Mouse (Mus musculus) stomach, postnatal 0 days (tissue): Measurements from ENCODE around the gene Ank3. TPM values are rescaled to one million over a fixed set of nuclear protein-coding genes. Genes with fewer than 3 reads are reported as not detected.

Experiments used
- ATAC-seq: fragments of 200-750 bp; cut with Nextera tagmentation; 2 replicates; pipeline ENCODE4 v1.8.0; 2017; ENCODE audit not compliant: low FRiP score, low TSS enrichment
- DNase-seq: peaks from one replicate; pipeline ENCODE4 v3.0.0-alpha.2; 2016; ENCODE audit warnings: low spot score
- H3K27ac ChIP-seq: fragments of 300-500 bp; sonication (generic); replicated peaks from 2 replicates; pipeline ENCODE4 v1.5.1; 2014; ENCODE audit warnings: mild to moderate bottlenecking, control low read depth
- H3K27me3 ChIP-seq: fragments of 300-500 bp; sonication (generic); 2 replicates; pipeline ENCODE4 v1.6.1; 2014; ENCODE audit warnings: low read length; ENCODE audit not compliant: control insufficient read depth, insufficient read depth
- H3K36me3 ChIP-seq: fragments of 300-500 bp; sonication (generic); 2 replicates; pipeline ENCODE4 v1.6.1; 2014; ENCODE audit warnings: low read length, mixed read lengths; ENCODE audit not compliant: control insufficient read depth, insufficient read depth
- H3K4me1 ChIP-seq: fragments of 300-500 bp; sonication (generic); replicated peaks from 2 replicates; pipeline ENCODE4 v1.6.1; 2014; ENCODE audit warnings: antibody characterized with exemption; ENCODE audit not compliant: control insufficient read depth, insufficient read depth
- H3K4me2 ChIP-seq: fragments of 300-500 bp; sonication (generic); replicated peaks from 2 replicates; pipeline ENCODE4 v1.6.1; 2014; ENCODE audit warnings: low read depth, mild to moderate bottlenecking, control low read depth, moderate library complexity
- H3K4me3 ChIP-seq: fragments of 300-500 bp; sonication (generic); 2 replicates; pipeline ENCODE4 v1.5.1; 2014; ENCODE audit warnings: low read depth, low read length, control low read depth
- H3K9ac ChIP-seq: fragments of 300-500 bp; sonication (generic); 2 replicates; pipeline ENCODE4 v1.6.1; 2014; ENCODE audit warnings: mild to moderate bottlenecking, low read length, control low read depth, mixed read lengths
- H3K9me3 ChIP-seq: fragments of 300-500 bp; sonication (generic); 2 replicates; pipeline ENCODE4 v1.6.1; 2016; ENCODE audit warnings: low read length; ENCODE audit not compliant: control insufficient read depth
- CTCF ChIP-seq: IDR thresholded peaks from 2 replicates; pipeline ENCODE4 v1.5.1; 2016; ENCODE audit warnings: antibody characterized with exemption, low read depth, mild to moderate bottlenecking, moderate library complexity
- EP300 ChIP-seq: optimal IDR thresholded peaks from 2 replicates; pipeline ENCODE3; 2016; ENCODE audit warnings: antibody characterized with exemption
- WGBS: fragments of 180-500 bp; shearing (Covaris S2); extraction: QIAGEN DNeasy Blood & Tissue Kit; methylation state at CpG from one replicate; pipeline ENCODE4 v1.1.7; 2014; 5-methylcytosine and 5-hydroxymethylcytosine counted together
- polyA plus RNA-seq: library from polyadenylated mRNA; unstranded; fragments of >200 nt; fragmentation: Nextera tagmentation; extraction: Ambion mirVana; gene quantifications from 2 replicates; pipeline ENCODE4 v1.2.1, GENCODE M21; 2015

Ank3 gene
- polyA plus RNA-seq, 1 experiment from 2014 or later, result 16.0 TPM

GRCm38 (mm10) chr10:69671505-69671904 lies 272.9 kb downstream of the Ank3 start:
- no peak for ATAC-seq

DNA sequence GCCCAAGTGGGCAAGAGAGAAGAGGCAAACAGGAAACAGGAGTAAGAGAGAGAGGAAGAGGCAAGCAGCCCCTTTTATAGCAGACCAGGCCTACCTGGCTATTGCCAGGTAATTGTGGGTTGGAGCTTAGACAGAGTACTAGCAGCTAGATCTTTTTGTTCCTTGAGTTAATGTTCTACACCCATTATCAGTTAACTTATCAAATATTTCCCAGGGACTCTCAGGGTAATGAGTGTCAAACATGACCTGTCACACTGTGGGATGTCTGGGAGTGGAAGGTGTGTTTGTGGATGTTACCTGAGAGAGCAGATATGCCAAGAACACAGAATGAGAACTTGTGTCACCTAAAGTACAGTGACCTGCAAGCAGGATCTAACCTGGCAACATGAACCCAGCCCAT lies 274.0 kb downstream of the Ank3 start:
- H3K4me2 ChIP-seq, result no peak overlapping the region
- H3K27me3 ChIP-seq, result no peaks in the 10 kb centered on the region
- DNase-seq (no peak), ATAC-seq (peak; percentile 49; the same call in 1 of the 2 replicates)
- no peak for TF ChIP-seq CTCF
- no peak for TF ChIP-seq EP300
- H3K9me3 ChIP-seq, result no peaks in the 10 kb centered on the region
- H3K4me3 ChIP-seq, result no peak overlapping the region
- no peak overlapping the region for H3K9ac ChIP-seq
- no peaks in the 10 kb centered on the region for H3K4me1 ChIP-seq
- H3K27ac ChIP-seq, result no peak overlapping the region
- no peaks in the 10 kb centered on the region for H3K36me3 ChIP-seq

More at GRCm38 (mm10) chr10:69671505-69671904, 272.9 kb downstream of the Ank3 start:
- Histone ChIP-seq H3K9ac (no peak overlapping the region), H3K4me2 (no peak overlapping the region), H3K27ac (no peak overlapping the region), H3K4me1 (no peaks in the 10 kb centered on the region), H3K9me3 (no peaks in the 10 kb centered on the region), H3K4me3 (no peak overlapping the region), H3K27me3 (no peaks in the 10 kb centered on the region), H3K36me3 (no peaks in the 10 kb centered on the region)
- 82% methylated on average over 3 of the region's 3 CpGs for WGBS
- no peak for TF ChIP-seq EP300
- no peak for TF ChIP-seq CTCF
- no peak for DNase-seq

DNA sequence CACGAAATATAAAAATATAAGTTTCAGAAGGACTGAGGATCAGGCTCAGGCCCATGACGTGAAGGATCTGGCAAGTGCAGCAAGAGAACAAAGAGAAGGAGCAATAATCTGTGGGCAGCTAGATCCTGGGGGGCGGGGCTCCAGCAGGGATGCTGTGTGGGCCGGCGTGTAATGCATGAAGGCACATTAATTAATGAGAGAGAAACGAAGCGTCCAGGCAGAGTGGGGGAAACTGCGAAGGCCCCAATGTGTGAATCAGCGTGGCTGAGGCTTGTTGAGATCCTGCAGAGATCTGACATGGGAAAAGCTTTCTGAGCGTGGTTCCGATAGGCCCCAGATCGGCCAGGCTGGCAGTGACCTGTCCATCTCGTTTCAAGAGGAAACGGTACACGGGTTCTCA lies 279.7 kb downstream of the Ank3 start:
- H3K36me3 ChIP-seq, result no peaks in the 10 kb centered on the region
- DNase-seq (no peak), ATAC-seq (no peak)
- no peak overlapping the region for H3K27ac ChIP-seq
- H3K9ac ChIP-seq, result no peak overlapping the region
- H3K4me1 ChIP-seq, result no peaks in the 10 kb centered on the region
- TF ChIP-seq EP300 (no peak), CTCF (no peak)
- H3K4me2 ChIP-seq, result no peak overlapping the region
- WGBS, result 82% methylated on average over 15 of the region's 15 CpGs
- no peak overlapping the region for H3K4me3 ChIP-seq
- H3K9me3 ChIP-seq, result no peaks in the 10 kb centered on the region
- no peaks in the 10 kb centered on the region for H3K27me3 ChIP-seq

GRCm38 (mm10) chr10:69686336-69686735 lies 287.8 kb downstream of the Ank3 start:
- no peak for ATAC-seq
- 82% methylated on average over 1 of the region's 1 CpGs for WGBS
- Histone ChIP-seq H3K9me3 (no peaks in the 10 kb centered on the region), H3K27me3 (no peaks in the 10 kb centered on the region), H3K36me3 (no peaks in the 10 kb centered on the region), H3K4me2 (no peak overlapping the region), H3K27ac (no peak overlapping the region), H3K9ac (no peak overlapping the region), H3K4me1 (no peaks in the 10 kb centered on the region), H3K4me3 (no peak overlapping the region)
- no peak for DNase-seq
- TF ChIP-seq CTCF, result no peak
- TF ChIP-seq EP300, result no peak

- 89% methylated on average over 12 of the region's 12 CpGs for WGBS
- no peaks in the 10 kb centered on the region for H3K36me3 ChIP-seq
- H3K4me1 ChIP-seq, result no peaks in the 10 kb centered on the region
- TF ChIP-seq CTCF, result no peak
- no peak for DNase-seq
- no peaks in the 10 kb centered on the region for H3K27me3 ChIP-seq
- H3K4me3 ChIP-seq, result no peak overlapping the region
- H3K9me3 ChIP-seq, result no peaks in the 10 kb centered on the region
- no peak overlapping the region for H3K4me2 ChIP-seq
- no peak overlapping the region for H3K27ac ChIP-seq
- H3K9ac ChIP-seq, result no peak overlapping the region
- no peak for ATAC-seq
Observed at GRCm38 (mm10) chr10:69689096-69689495, 290.5 kb downstream of the Ank3 start.

- no peak overlapping the region for H3K27ac ChIP-seq
- DNase-seq (no peak), ATAC-seq (no peak)
- 27% methylated on average over 12 of the region's 12 CpGs for WGBS
- TF ChIP-seq EP300 (no peak), CTCF (no peak)
- no peaks in the 10 kb centered on the region for H3K27me3 ChIP-seq
- H3K4me3 ChIP-seq, result no peak overlapping the region
- no peak overlapping the region for H3K9ac ChIP-seq
- no peak overlapping the region for H3K4me2 ChIP-seq
- H3K36me3 ChIP-seq, result no peaks in the 10 kb centered on the region
- H3K9me3 ChIP-seq, result no peaks in the 10 kb centered on the region
- H3K4me1 ChIP-seq, result no peaks in the 10 kb centered on the region
Observed at GRCm38 (mm10) chr10:69690131-69690960, 291.8 kb downstream of the Ank3 start.
